Comparison of ENCODE assay signal across 8 mouse cellular contexts in the genomic region with DNA sequence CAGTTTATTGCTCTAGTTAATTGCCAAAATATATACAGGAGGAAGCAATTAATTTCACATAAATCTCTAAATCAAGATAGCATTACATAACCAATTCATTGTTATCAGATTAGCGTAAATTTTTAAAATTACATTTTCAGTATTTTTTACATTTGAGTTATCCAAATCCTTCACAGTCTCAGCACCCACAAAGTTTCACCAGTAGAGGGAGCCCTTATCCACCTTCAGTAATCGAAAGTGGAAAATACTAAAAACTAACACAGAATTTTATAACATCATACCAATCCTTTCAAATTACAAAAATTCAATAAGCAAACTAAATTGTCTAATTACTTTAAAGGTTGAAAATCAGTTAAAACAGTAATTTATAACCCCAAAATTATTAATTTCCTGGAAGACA.
DNase-seq lines count a peak whose midpoint lies in the region; ATAC-seq and TF ChIP-seq lines count a peak whose summit lies in the region.

No protein-coding gene starts in this region.

- no peaks in the 10 kb centered on the region for H3K4me1 ChIP-seq in liver, adult 2 months (ENCODE audit: control insufficient read depth, insufficient read depth, low read length)
- no peaks in the 10 kb centered on the region for H3K4me1 ChIP-seq in liver, embryonic 11.5 days (replicated peaks; ENCODE audit: control insufficient read depth, insufficient read depth, low read length)

- H3K9ac ChIP-seq in liver, adult 2 months (ENCODE audit: low read depth, low read length) = no peak overlapping the region
- no peak overlapping the region for H3K9ac ChIP-seq in liver, embryonic 11.5 days (ENCODE audit: low read depth, low read length)

- no peak for TF ChIP-seq POLR2A in liver, adult 2 months (IDR thresholded peaks at IDR 0.05; ENCODE audit: extremely low read depth, insufficient read depth, low read length)
- no peak for TF ChIP-seq POLR2A in brain, embryonic 14.5 days (IDR thresholded peaks at IDR 0.05; ENCODE audit: borderline replicate concordance, extremely low read depth, insufficient read depth, insufficient read length, poor library complexity, severe bottlenecking)

- WGBS in liver, adult 2 months = 28% methylated on average over 2 of the region's 2 CpGs
- 27% methylated on average over 2 of the region's 2 CpGs for WGBS in liver, embryonic 11.5 days

- peak; percentile 19 to 27 for DNase-seq in cerebellum, adult 18-20 months
- DNase-seq in liver, adult 2 months (ENCODE audit: extremely low read depth, low read depth, low spot score) = peak; percentile 18
- DNase-seq in liver, embryonic 11.5 days (ENCODE audit: low spot score) = no peak
- DNase-seq in brain, embryonic 14.5 days (ENCODE audit: low read depth) = peak; percentile 67
- peak; percentile 2 for DNase-seq in layer of hippocampus, adult 9-11 months
- DNase-seq in ovary, adult 18-20 months (ENCODE audit: low spot score) = no peak

- no peaks in the 10 kb centered on the region for H3K79me2 ChIP-seq in liver, adult 2 months (ENCODE audit: control insufficient read depth, insufficient read depth, low read length)

- no peaks in the 10 kb centered on the region for H3K36me3 ChIP-seq in liver, adult 2 months (ENCODE audit: control insufficient read depth, insufficient read depth, low read length)
- no peaks in the 10 kb centered on the region for H3K36me3 ChIP-seq in liver, embryonic 11.5 days (ENCODE audit: control insufficient read depth, insufficient read depth, low read length)

- no peak for ATAC-seq in cerebellum, adult (ENCODE audit: insufficient number of reproducible peaks, low FRiP score, low TSS enrichment)
- ATAC-seq in liver, embryonic 11.5 days (replicated peaks; ENCODE audit: low FRiP score) = no peak
- ATAC-seq in monocyte, adult 5-6 weeks (replicated peaks; ENCODE audit: insufficient number of reproducible peaks, low FRiP score, low TSS enrichment, poor library complexity, severe bottlenecking) = no peak

- H3K9me3 ChIP-seq in liver, embryonic 11.5 days (ENCODE audit: control insufficient read depth, low read length) = 0 out of 2 replicates have a peak, but pooled peaks cover 2% of the 10 kb centered on the region

- no peak overlapping the region for H3K27ac ChIP-seq in liver, adult 2 months (replicated peaks; ENCODE audit: insufficient read depth, low read depth, low read length)
- no peak overlapping the region for H3K27ac ChIP-seq in liver, embryonic 11.5 days (ENCODE audit: low read depth, low read length)

- H3K4me3 ChIP-seq in liver, adult 2 months (ENCODE audit: insufficient read depth, low read depth, low read length) = no peak overlapping the region
- H3K4me3 ChIP-seq in liver, embryonic 11.5 days (ENCODE audit: low read depth, low read length) = no peak overlapping the region

- no peak overlapping the region for H3K4me2 ChIP-seq in liver, embryonic 11.5 days

- TF ChIP-seq CTCF in liver, adult 2 months (IDR thresholded peaks at IDR 0.05; ENCODE audit: low read depth, low read length) = peak; percentile 19; the same call in 1 of the 2 replicates
- TF ChIP-seq CTCF in brain, embryonic 14.5 days (IDR thresholded peaks at IDR 0.05; ENCODE audit: borderline replicate concordance, extremely low read depth, insufficient read depth, insufficient read length) = no peak

- H3K27me3 ChIP-seq in liver, adult 2 months (ENCODE audit: control insufficient read depth, insufficient read depth, low read length) = no peaks in the 10 kb centered on the region
- H3K27me3 ChIP-seq in liver, embryonic 11.5 days (replicated peaks; ENCODE audit: control insufficient read depth, insufficient read depth, low read length) = no peaks in the 10 kb centered on the region

Comparison
In these comparisons a context has a peak if more than half of its experiments do, and no peak if none do; other contexts are left out.
1. DNase-seq: peak in cerebellum, adult 18-20 months (2 of 2), liver, adult 2 months (single experiment), brain, embryonic 14.5 days (single experiment) and layer of hippocampus, adult 9-11 months (single experiment); none in liver, embryonic 11.5 days (single experiment) and ovary, adult 18-20 months (single experiment).